Mouse (Mus musculus) A20 (cell line): ENCODE measurements at regions not wholly inside any gene's neighbourhood (a gene's known extent, or its start where the extent isn't known, plus 50 kb on each side); places are given as distances from the start of the nearest gene placed in this dataset.

Experiments
- DNase-seq: peaks from one replicate; pipeline ENCODE4 v3.0.0-alpha.2; 2011; ENCODE audit warnings: low read depth, low spot score

DNA sequence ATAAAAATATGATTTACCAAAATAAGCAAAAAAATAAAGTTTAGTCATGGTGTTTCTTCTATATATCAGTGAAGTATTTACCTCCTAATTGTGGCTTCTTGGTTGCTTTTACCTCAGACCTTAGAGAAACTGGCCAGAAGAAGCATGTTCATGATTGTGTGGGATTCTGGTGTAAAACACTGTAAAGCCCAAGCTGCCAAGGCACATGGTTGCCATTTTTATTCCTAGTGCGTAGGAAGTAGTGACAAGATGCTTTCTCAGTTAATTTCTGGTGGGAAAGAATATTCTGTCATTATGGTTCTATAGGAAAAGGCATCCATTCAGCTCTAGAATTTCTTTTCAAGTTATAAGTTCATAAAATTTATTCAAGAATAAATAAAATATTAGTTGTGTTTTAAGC, 805.2 kb downstream of the Olfm4 start:
- no peak for DNase-seq

DNA sequence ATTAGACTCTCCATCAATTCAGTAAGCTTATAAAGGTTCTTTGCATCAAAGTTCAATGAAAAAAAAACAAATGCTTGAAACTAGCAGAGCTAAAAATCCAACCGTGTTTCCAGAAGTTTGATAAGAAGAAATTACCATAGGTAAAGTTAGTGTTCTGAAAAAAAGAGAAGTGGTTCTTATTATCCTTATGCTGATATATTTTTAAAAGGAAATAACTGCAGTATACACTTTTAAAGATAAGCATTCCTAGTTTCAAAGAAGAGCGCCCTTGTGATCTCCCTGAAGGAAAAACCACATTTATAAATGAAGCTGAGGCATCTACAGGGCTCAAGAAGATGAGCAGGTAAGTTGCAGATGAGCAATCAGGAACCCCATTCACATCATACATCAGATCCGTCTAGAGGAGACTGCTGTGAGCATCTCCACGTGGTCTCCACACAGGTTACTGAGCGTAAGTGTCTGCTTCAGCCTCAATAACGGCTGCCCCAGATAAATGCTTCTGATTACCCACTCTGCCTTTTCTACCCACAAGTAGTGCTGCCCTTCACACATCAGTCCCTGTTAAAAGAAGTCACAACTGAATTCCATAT, 815.6 kb downstream of the Olfm4 start:
- no peak for DNase-seq

DNA sequence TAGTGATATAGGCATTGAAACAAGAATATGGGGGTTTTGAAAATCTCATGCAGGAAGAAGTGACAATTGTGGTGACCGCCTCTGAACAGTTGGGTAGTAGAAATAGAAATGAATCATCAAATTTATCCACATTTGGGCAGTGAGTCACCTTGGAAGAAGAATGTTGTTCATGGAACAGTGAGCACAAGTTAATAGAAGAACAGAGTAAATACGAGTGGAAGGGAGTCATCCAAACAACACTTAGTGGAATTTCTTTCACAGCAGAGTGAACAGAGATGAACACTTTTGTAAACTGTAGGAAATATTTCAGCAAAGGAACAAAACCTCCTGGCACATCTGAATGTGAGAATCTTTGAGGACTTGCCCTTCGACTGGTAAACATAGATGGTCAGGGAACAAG, 846.6 kb downstream of the Olfm4 start:
- DNase-seq: no peak

DNA sequence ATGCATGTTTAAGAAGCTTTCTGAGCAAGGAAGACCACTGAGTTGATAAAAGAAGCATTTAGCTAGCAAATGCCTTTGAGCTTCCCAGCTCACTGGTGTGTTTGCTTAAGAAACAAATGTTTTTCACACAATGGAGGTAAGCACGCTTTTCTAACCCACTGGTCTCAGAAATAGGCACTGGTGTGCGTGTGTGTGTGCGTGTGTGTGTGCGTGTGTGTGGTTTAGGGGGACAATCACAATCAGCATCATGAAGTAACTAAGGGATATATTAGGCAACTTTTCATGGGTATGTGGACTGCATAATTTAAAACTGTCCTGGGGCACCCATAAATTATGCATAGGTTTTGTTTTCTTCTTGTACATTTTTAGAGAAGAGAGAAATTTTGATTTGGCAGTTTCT, 860.7 kb downstream of the Olfm4 start:
- DNase-seq: no peak

DNA sequence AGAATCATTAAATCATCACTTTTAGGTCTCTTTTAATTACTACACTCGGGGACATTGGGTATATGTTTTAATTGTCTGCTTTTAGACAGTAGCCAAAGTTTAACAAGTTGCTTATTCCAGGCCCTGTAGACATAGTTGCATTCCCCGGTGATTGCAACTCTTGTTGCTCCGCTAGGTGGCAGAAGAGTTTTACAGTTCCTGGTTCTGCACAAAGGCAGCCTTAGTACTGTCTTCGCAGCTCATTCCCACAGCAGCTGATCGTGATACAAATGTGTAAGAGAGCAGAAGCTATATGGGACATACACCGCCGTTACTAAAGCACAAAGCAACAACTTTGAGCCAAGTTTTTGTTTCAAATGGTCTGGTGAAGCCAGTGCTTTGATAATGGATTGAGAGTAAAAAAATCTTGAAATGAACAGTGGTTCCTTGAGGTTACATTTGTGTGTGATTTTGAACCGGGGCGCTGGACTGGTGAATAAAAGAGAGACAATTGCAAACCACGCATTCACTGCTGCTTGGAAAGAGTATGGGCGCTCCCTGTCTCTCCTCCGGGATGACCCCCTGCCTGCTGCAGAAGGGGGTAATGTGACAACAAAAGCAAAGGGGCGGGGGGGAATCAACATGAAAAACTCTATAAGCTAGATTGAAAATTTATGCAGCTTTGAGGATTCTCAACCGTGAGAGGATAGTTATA, 861.8 kb downstream of the Olfm4 start:
- DNase-seq: peak; percentile 71

DNA sequence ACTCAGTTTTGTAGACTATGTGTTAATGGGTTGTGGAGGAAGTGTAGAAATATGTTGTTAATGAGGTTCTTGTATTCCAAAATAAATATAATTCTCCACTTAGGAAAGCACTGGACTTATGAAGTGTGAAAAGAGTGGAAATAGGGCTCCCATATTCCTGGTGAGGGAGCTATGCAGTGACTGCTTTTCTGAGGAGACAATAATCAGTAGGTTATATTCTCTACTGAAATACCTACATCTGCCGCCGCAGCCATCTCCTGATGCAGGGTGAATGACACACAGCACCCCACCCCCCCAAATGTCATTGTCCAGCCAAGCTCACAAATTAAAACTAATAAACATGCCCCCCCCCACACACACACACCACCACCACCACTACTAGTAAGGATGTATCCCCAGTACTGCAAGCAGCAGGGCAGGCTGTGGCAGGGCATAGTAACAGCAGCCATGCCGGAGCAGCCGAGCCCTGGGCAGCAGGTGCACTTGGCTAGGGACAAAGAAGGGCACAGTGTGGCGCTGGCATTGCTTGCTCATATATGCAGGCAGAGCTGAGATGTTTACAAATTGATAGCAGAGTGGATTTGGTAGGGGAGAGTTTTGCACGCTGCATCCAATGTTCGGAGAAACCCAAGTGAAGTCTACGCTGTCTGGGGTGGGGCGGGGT, 862.7 kb downstream of the Olfm4 start:
- no peak for DNase-seq
